Mouse (Mus musculus) inflammation-experienced regulatory T-cells, adult 16 weeks (primary cell): ENCODE data around the gene Zdhhc11. TPM values are rescaled to one million over a fixed set of nuclear protein-coding genes. Genes with fewer than 3 reads are reported as not detected.

ENCODE experiments used
- polyA plus RNA-seq: library from polyadenylated mRNA; unstranded; fragments of 100-300 nt; shearing (Covaris generic); gene quantifications from one replicate; pipeline ENCODE4 v1.2.1, GENCODE M21; 2017

Gene Zdhhc11
- not detected for polyA plus RNA-seq

GRCm38 (mm10) chr13:73963551-73963950 lies at the start of gene Zdhhc11:
Gene Zdhhc11 (plus strand): TSS chr13:73963851.

GRCm38 (mm10) chr13:73937321-73938176 lies 26.1 kb upstream of the Zdhhc11 start, which contains the start of the genes Trip13 and Brd9:
Gene Trip13 (minus strand): TSS chr13:73937784.
Gene Brd9 (plus strand): TSS chr13:73937811.

GRCm38 (mm10) chr13:74008948-74009718 lies 45.5 kb downstream of the Zdhhc11 start, which contains the start of gene Tppp:
Gene Tppp (plus strand): TSS chr13:74009407.

Other genes starting within 250 kb of the Zdhhc11 start
- gene Slc12a7, start 230.8 kb upstream of the Zdhhc11 start, polyA plus RNA-seq: 120 TPM
- 0.30 TPM for gene Nkd2, start 116.2 kb upstream of the Zdhhc11 start, polyA plus RNA-seq
- 5.6 TPM for gene Trip13, start 26.1 kb upstream of the Zdhhc11 start, polyA plus RNA-seq
- gene Brd9, start 26.0 kb upstream of the Zdhhc11 start, polyA plus RNA-seq: 87.3 TPM
- gene Tppp, start 45.6 kb downstream of the Zdhhc11 start, polyA plus RNA-seq: 1.8 TPM
- gene Cep72, start 98.4 kb downstream of the Zdhhc11 start, polyA plus RNA-seq: 5.9 TPM
- not detected for gene Slc9a3, start 157.6 kb downstream of the Zdhhc11 start, polyA plus RNA-seq
- gene Exoc3, start 244.9 kb downstream of the Zdhhc11 start, polyA plus RNA-seq: 102 TPM